Mouse (Mus musculus) heart, adult 2 months (tissue): ENCODE measurements around the gene Smim14.

Source experiments
- CTCF ChIP-seq: fragments of 200-600 bp; IDR thresholded peaks from 2 replicates; pipeline ENCODE4 v1.8.1; 2022; ENCODE audit warnings: antibody characterized with exemption, mild to moderate bottlenecking, moderate library complexity
- EP300 ChIP-seq: fragments of 200-500 bp; IDR thresholded peaks from 2 replicates; pipeline ENCODE4 v1.6.1; 2011; ENCODE audit warnings: low read depth, low read length, control low read depth; ENCODE audit not compliant: insufficient read depth

GRCm38 (mm10) chr5:65454771-65455170, 82.2 kb downstream of the Smim14 start:
- TF ChIP-seq EP300 (peak; percentile 56; the same call in 1 of the 2 replicates), CTCF (no peak)
